Comparison of ENCODE assay signal across 16 mouse cellular contexts in the genomic region with DNA sequence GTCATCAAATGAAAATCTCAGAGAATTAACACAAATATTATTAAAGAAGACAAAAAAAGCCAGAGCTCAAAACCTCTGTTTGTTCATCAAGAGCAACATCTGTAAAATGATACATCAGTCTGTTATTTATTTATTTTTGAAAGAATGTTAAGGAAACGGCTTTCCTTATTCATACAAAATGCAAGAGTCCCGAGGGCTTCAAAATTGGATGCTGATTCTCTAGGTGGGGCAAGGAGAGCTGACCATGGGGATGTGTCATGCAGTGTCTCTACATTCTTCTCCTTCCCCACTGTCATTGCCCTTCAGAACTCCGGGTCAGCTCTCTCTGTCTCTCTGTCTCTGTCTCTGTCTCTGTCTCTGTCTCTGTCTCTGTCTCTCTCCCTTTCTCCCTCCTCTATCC.
"Had no signal": no experiment of that assay in that cellular context is flagged by ENCODE, and none has a peak within 500 bp of the region (broad histone marks: within the 10 kb centered on the region; RNA-seq: fewer than 3 reads in every experiment).

No protein-coding gene starts in this region.

- H3K4me3 ChIP-seq: neural tube, embryonic 13.5 days; neural tube, embryonic 15.5 days; stomach, embryonic 15.5 days had no signal

- DNase-seq: retina, postnatal 1 day; right cerebral cortex, adult 18-20 months; right cerebral cortex, postnatal 14 days; right cerebral cortex, postnatal 25 days; right cerebral cortex, postnatal 4 days; spleen, adult 18-20 months; thymus, adult 18-20 months; thymus, adult 2 months; thymus, postnatal 14 days; thymus, postnatal 25 days; thymus, postnatal 36 days; thymus, postnatal 4 days had no signal

- H3K9ac ChIP-seq: neural tube, embryonic 13.5 days; neural tube, embryonic 15.5 days; stomach, embryonic 15.5 days had no signal

- H3K36me3 ChIP-seq: neural tube, embryonic 13.5 days; neural tube, embryonic 15.5 days; stomach, embryonic 15.5 days had no signal

- H3K27ac ChIP-seq: neural tube, embryonic 13.5 days; neural tube, embryonic 15.5 days; stomach, embryonic 15.5 days; stomach, postnatal 0 days had no signal

- H3K4me1 ChIP-seq: neural tube, embryonic 13.5 days; neural tube, embryonic 15.5 days; stomach, embryonic 15.5 days had no signal

- H3K4me2 ChIP-seq: neural tube, embryonic 13.5 days; neural tube, embryonic 15.5 days; stomach, embryonic 15.5 days had no signal

- H3K27me3 ChIP-seq: neural tube, embryonic 13.5 days; neural tube, embryonic 15.5 days; stomach, embryonic 15.5 days had no signal

- H3K9me3 ChIP-seq: neural tube, embryonic 13.5 days; neural tube, embryonic 15.5 days; stomach, embryonic 15.5 days had no signal
